Mouse (Mus musculus): ENCODE measurements around the gene Scgb1b15. TPM values are rescaled to one million over a fixed set of nuclear protein-coding genes. Genes with fewer than 3 reads are reported as not detected.
"Not testable (repeated sequence)": the region's sequence is repeated elsewhere in the genome, so short reads cannot be mapped to it uniquely, and the experiment has no call there.

Gene Scgb1b15
- polyA plus RNA-seq (2012; rRNA removed), result not detected in 2 replicates

DNA sequence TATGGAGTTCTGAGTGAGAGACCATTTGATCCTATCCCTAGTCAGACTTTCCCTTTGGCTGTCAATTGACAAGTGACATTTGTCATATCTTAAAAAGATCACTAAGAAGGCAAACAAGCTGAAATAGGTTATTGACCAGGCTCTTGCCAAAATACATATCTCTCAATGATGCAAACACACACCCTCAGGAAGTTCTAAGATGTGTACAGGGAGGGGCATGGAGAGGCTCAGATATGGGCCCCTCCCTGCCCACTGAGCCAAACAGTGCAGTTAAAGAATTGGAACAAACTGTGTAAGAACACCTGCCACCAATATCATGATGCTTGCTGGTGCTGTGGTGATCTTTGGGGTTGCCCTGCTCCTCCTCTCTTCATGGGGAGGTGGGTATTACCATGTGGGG is at the start of gene Scgb1b15:
Gene Scgb1b15 (plus strand): TSS at position 301 of the 400 bp plus-strand sequence.
- DNase-seq (ENCODE audit: low read depth, low spot score), result not testable (repeated sequence)

DNA sequence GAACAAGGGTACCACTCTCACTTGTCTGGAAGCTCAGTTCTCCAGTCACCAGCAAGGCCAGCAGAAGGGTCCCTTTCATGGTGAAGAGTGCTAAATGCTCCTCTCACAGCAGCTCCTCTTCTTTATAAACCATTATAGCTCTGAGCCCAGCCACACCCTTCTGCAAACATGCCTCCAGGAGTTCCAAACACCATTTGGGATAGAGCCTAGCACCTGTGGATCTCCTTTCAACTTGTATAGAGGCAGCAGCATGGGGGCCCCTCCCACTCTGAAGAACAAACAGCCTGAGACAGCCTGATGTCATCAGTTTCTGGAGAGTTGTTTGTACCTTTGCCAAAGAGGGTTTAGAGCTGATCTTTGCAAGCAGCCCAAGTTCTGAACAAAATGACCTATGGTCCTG is 6.8 kb upstream of the Scgb1b15 start, which contains the start of gene Scgb2b15:
Gene Scgb2b15 (minus strand): TSS at position 101 of the 400 bp plus-strand sequence.
- not testable (repeated sequence) for DNase-seq (ENCODE audit: low read depth, low spot score)

Other genes starting within 250 kb of the Scgb1b15 start
- not detected in 2 replicates for gene Scgb2b15, start 6.9 kb upstream of the Scgb1b15 start, polyA plus RNA-seq (2012; rRNA removed)
- gene Scgb2b17, start 220.0 kb downstream of the Scgb1b15 start, polyA plus RNA-seq (2012; rRNA removed), result not detected in 2 replicates
- gene Scgb1b17, start 226.9 kb downstream of the Scgb1b15 start, polyA plus RNA-seq (2012; rRNA removed), result not detected in 2 replicates